Mouse (Mus musculus): ENCODE measurements around the gene Klhl10. TPM values are rescaled to one million over a fixed set of nuclear protein-coding genes. Genes with fewer than 3 reads are reported as not detected.

The Klhl10 gene
- polyA plus RNA-seq, 1 experiment from 2014 or later = 0.51 TPM

DNA sequence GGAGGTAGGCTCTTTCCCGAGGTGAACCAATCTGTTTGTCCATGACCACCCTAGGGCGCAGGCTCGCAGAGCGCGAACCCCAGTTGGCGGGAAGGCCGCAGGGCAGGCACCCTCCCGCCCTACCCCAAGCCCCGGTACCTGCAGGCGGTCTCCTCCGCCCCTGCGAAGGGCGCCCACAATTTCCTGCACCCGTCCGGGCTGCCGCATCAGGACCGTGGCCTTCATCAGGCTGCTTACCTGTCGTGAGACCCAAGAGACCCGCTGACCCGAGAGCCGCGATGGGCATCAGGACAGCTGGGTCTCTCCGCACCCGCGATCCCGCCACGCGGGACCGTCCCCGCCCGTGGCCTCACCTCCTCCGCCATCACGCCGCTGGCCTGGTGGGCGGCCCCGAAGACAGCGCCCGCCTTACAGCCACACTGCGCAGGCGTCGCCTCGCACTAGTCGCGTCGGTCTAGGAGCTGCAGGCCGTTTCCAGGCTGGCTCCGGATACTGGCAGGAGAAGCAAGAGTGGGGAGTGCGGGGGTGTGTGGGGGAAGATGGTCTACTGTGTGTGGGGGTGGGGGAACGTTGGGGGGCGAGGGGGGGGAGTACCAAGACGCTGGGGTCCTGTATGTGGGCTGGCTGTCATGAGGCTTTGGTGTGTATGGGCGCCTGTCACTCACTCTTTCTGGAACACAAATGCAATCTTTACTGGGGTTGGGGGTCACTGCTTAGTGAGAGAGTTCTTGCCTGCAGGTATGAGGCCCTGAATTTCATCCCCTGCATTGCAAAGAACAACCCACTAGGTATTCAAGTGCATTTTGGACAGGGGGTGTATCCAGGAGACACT is 810 bp upstream of the Klhl10 start:
- H3K4me3 ChIP-seq = peak overlapping the region; percentile 70
- no peaks in the 10 kb centered on the region for H3K9me3 ChIP-seq
- 2% methylated on average over 52 of the region's 52 CpGs for WGBS
- H3K27ac ChIP-seq = peak overlapping the region; percentile 90
- H3K4me1 ChIP-seq = peaks cover 28% of the 10 kb centered on the region
- peaks cover 34% of the 10 kb centered on the region for H3K36me3 ChIP-seq (replicated peaks)
- peak; percentile 72 for DNase-seq (ENCODE audit: extremely low spot score, low spot score)
- H3K27me3 ChIP-seq (ENCODE audit: poor library complexity, severe bottlenecking) = no peaks in the 10 kb centered on the region

DNA sequence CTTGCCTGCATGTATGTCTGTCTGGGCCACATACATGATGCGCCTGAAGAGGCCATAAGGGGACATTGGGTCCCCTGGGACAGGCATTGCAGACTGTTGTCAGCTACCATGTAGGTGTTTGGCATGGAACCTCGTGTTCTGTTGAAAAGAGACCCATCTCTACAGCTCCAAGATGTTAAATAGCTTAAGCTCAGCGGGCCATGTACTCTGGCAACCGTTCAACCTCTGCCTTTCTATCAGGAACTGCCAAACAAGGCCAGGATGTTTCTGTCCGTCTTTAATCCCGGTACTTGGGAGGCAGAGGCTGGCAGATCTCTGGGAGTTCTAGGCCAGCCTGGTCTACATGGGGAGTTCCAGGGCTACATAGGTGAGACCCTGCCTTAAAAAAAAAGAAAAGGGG is 908 bp downstream of the Klhl10 start:
- no peak for DNase-seq (ENCODE audit: extremely low spot score, low spot score)
- H3K9me3 ChIP-seq = no peaks in the 10 kb centered on the region
- WGBS = 92% methylated on average over 6 of the region's 6 CpGs
- H3K36me3 ChIP-seq (replicated peaks) = peaks cover 17% of the 10 kb centered on the region
- no peaks in the 10 kb centered on the region for H3K27me3 ChIP-seq (ENCODE audit: poor library complexity, severe bottlenecking)
- H3K4me3 ChIP-seq = no peak overlapping the region
- H3K4me1 ChIP-seq = peaks cover 24% of the 10 kb centered on the region
- H3K27ac ChIP-seq = no peak overlapping the region

DNA sequence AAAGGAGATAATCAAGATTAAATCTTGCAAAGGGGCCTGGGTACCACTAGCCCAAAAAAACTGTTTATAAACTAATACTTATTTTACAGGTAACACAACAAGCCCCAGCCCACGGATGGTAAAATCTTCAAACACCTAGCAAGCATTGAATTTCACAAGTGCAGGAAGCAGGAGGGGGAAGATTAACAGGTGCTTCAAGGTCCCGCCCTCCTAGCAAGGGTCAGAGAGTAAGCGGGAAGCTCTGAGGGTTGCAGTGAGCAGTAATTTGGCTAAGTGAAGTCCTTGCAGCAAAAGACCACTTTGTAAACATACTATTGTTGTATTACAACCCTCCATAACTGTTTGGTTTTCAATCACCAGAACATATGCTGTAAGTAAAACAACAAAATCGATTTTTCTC is 15.5 kb downstream of the Klhl10 start:
- WGBS = 88% methylated on average over 4 of the region's 4 CpGs

DNA sequence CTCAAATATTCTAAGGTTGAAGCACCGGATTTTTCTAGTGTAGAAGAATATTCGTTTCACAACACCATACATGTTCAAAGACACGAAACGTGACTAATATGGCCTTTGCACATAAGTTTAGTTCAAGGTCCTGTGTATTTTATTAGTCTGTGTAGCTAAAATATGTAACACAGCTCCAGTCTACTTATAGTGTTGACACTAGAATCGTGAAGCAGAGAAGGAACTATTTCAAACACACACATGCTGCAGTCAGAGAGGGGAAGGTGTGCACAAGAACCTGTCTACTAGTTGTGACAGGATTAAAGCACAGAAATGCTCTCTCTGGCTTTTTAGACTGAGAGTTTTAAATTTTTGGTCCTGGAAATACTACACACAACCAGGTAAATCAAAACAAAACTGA is 16.0 kb downstream of the Klhl10 start:
- WGBS = 94% methylated on average over 5 of the region's 5 CpGs
- H3K27me3 ChIP-seq (ENCODE audit: poor library complexity, severe bottlenecking) = no peaks in the 10 kb centered on the region
- no peaks in the 10 kb centered on the region for H3K4me1 ChIP-seq
- no peak overlapping the region for H3K4me3 ChIP-seq
- DNase-seq (ENCODE audit: extremely low spot score, low spot score) = no peak
- no peaks in the 10 kb centered on the region for H3K9me3 ChIP-seq
- peaks cover 73% of the 10 kb centered on the region for H3K36me3 ChIP-seq (replicated peaks)
- no peak overlapping the region for H3K27ac ChIP-seq

More for the DNA sequence above, 15.5 kb downstream of the Klhl10 start:
- no peaks in the 10 kb centered on the region for H3K4me1 ChIP-seq
- H3K27me3 ChIP-seq (ENCODE audit: poor library complexity, severe bottlenecking) = no peaks in the 10 kb centered on the region
- no peak overlapping the region for H3K4me3 ChIP-seq
- H3K9me3 ChIP-seq = peaks cover 2% of the 10 kb centered on the region; the same call in 1 of the 2 replicates
- no peak for DNase-seq (ENCODE audit: extremely low spot score, low spot score)
- H3K36me3 ChIP-seq (replicated peaks) = peaks cover 70% of the 10 kb centered on the region
- H3K27ac ChIP-seq = no peak overlapping the region

DNA sequence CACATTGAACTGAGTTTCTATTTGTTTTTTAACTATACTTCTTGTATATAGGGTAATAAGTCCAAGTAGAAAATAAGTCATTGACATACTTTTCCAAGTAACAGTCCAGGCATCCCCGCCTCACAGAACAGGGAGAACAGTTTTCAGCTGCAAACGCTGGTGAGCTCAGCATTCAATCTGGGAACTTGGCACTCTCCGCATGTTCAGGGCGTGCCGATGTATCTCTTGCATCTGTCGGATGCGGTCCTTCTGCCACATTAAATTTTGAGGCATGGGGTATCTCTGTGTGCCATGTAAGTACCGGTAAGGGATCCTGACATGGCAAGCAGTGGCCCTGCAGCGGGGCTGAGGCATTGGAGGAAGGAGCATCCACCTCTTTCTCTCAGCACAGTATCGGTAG is 21.0 kb downstream of the Klhl10 start:
- no peak for DNase-seq (ENCODE audit: extremely low spot score, low spot score)
- Histone ChIP-seq H3K36me3 (replicated peaks) (peaks cover 80% of the 10 kb centered on the region), H3K27ac (no peak overlapping the region), H3K27me3 (ENCODE audit: poor library complexity, severe bottlenecking) (no peaks in the 10 kb centered on the region), H3K4me1 (no peaks in the 10 kb centered on the region), H3K4me3 (no peak overlapping the region), H3K9me3 (no peaks in the 10 kb centered on the region)
- 95% methylated on average over 10 of the region's 10 CpGs for WGBS

DNA sequence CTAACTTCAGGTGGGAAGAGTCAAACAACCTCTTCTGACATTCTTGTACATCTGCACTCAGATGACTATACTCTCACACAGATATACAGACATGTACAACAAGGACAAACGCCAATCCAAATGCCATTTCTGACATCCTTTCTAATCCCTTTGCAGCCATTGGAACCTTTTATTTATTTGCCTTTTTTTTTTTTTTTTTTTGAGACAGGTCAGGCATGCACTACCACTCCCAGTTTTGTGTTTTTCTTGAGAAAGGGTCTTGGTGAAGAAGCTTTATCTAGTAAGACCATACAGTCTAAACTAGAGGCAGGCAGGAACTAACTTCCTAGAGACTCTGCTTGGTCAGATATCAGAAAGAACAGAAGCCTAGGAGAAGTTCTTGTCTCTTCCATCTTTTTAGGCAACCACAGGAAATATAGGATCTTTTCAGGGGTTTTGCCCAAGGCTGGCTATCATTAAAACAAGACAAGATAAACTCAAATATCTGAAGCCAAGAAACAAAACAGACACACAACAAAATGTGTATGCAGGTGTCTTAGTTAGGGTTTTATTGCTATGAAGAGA is 23.6 kb downstream of the Klhl10 start:
- Histone ChIP-seq H3K36me3 (replicated peaks) (peaks cover 85% of the 10 kb centered on the region), H3K4me1 (peaks cover 6% of the 10 kb centered on the region), H3K27me3 (ENCODE audit: poor library complexity, severe bottlenecking) (no peaks in the 10 kb centered on the region), H3K27ac (no peak overlapping the region), H3K9me3 (no peaks in the 10 kb centered on the region), H3K4me3 (no peak overlapping the region)
- DNase-seq (ENCODE audit: extremely low spot score, low spot score) = no peak
- WGBS = 91% methylated on average over 1 of the region's 1 CpGs

DNA sequence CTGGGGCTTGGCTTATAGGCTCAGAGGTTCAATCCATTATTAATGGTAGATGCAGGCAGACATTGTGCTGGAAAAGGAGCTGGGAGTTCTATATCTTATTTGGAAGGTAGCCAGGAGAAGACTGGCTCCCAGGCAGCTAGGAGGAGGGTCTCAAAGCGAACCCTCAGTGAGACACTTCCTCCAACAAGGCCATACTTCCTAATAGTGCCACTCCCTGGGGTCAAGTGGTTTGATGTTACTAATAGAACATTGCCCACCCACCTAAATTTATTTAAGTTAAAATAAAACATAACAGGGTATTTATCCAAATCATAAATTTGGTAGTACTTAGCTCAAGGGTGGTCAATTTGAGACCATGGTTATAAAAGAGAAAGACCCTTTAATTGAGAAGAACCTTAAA is 24.1 kb downstream of the Klhl10 start:
- no peak overlapping the region for H3K4me3 ChIP-seq
- H3K9me3 ChIP-seq = no peaks in the 10 kb centered on the region
- H3K4me1 ChIP-seq = peaks cover 12% of the 10 kb centered on the region
- no peak overlapping the region for H3K27ac ChIP-seq
- peaks cover 81% of the 10 kb centered on the region for H3K36me3 ChIP-seq (replicated peaks)
- no peaks in the 10 kb centered on the region for H3K27me3 ChIP-seq (ENCODE audit: poor library complexity, severe bottlenecking)
- DNase-seq (ENCODE audit: extremely low spot score, low spot score) = no peak
- WGBS = 86% methylated on average over 1 of the region's 1 CpGs

DNA sequence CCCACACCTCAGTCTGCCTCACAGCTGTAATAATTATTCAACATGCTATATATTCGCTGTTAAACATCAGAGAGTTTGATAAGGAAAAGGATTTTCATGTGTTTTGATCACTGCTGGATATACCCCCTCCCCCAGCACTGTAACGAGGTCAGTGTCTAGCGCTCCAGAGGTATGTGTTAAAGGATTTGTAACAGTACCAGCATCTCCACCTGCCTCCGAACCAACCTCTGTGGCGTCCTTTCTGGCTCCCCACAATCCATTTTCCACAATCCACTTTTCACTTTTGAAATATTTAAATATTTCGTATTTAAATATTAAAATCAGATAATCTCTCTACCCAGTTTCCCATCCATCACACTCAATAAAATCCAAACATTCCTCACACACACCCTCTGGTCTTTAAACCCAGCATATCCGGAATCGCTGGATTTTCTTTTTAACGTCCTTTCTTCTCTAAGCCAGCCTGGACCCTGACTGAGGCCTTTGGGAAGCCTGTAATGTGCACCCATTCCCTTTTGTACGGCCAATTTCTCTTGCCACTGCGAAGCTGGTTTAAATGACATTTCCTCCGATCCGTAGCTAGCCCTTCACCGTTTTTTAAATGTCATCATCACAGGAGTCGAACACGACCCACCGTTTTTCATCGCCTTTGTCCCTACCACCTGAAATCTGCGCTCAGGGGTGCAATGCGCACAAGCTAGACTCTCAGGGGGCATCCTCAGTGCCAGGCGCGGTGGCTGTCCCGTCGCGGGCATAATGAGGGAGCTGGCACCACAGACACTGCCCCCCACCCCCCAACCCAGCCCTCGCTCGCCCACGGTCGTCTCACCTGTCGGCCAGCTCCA is 29.9 kb downstream of the Klhl10 start:
- peaks cover 46% of the 10 kb centered on the region for H3K36me3 ChIP-seq (replicated peaks)
- no peak for DNase-seq (ENCODE audit: extremely low spot score, low spot score)
- H3K4me1 ChIP-seq = peaks cover 23% of the 10 kb centered on the region
- WGBS = 6% methylated on average over 30 of the region's 30 CpGs
- peak overlapping the region; percentile 99 for H3K4me3 ChIP-seq
- H3K27ac ChIP-seq = peak overlapping the region; percentile 94
- no peaks in the 10 kb centered on the region for H3K9me3 ChIP-seq
- no peaks in the 10 kb centered on the region for H3K27me3 ChIP-seq (ENCODE audit: poor library complexity, severe bottlenecking)

DNA sequence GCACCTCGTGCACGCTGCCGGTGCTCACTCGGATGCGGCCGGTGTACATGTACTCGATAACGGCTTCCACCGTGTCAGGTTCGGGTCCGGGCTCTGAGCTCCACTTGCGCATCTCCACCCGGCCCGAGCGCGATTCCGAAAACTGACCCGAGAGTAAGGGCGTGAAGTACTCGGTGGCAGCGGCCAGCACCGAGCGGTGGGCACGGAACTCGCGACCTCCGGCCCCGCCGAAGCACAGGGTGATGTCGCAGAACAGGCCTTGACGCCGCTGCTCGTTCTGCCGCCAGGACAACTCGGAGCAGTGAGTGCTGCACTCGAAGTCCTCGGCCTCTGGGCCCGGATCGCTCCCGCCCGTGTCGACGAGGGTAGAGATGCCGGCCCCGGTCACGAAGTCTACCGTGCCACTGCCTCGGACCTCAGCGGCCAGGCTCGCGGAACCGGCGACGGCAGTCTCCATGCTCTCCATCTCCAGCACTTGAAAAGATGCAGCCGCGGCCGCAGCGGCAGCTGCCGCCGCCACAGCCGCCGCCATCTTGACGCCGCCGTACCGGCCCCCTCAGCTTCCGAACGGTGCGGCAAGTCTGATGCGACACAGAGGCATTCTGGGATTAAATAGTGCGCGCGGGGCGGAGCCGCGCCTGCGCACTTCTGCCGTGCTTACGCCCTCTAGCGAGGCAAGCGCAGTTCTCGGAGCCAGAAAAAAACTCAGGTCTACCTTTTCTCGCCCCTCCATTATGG is 30.6 kb downstream of the Klhl10 start, which contains the start of gene Klhl11:
TSS of gene Klhl11 (minus strand) at position 545 of the 738 bp plus-strand sequence.
- H3K27ac ChIP-seq = peak within 1 kb of the TSS; percentile 94
- H3K4me1 ChIP-seq = peaks cover 23% of the 10 kb centered on the region
- peaks cover 47% of the 10 kb centered on the region for H3K36me3 ChIP-seq (replicated peaks)
- no peaks in the 10 kb centered on the region for H3K27me3 ChIP-seq (ENCODE audit: poor library complexity, severe bottlenecking)
- WGBS = under 1% methylated on average over 83 of the region's 83 CpGs
- H3K4me3 ChIP-seq = peak within 1 kb of the TSS; percentile 99
- DNase-seq (ENCODE audit: extremely low spot score, low spot score) = peak; percentile 93
- no peaks in the 10 kb centered on the region for H3K9me3 ChIP-seq

DNA sequence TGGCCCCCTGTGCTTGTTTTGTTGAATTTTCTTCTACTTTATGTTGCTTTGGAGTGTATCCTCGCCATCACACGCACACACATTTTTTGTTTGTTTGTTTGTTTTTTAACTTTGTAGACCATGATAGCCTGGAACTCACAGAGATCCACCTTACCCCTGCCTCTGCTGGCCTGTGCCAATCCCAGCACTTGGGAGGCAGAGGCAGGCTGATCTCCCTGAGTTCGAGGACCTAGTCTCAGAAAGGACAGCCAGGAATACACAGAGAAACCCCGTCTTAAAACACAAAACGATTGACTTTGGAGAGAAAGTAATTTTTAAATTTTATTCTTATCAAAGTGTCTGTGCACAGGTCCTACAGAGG is 31.2 kb downstream of the Klhl10 start:
- WGBS = 30% methylated on average over 5 of the region's 5 CpGs

DNA sequence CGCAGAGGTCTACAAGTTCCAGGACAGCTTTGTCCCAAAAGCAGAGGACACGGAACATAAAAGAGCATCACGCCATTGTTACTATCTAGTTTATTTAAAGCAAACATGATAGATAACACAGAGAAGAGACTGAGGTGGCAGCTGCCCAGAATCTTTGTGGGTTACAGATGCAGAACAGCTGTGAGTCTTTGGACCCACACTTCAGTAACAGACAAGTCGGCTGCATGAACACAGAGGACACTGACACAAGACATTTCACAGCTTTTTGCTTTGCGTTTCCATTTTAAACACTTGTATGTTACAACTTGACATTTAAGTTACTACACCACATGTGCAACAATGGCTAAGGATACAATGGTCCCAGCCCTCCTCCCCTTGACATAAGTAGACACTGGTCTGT is 34.6 kb downstream of the Klhl10 start:
- H3K27ac ChIP-seq = no peak overlapping the region
- DNase-seq (ENCODE audit: extremely low spot score, low spot score) = no peak
- no peak overlapping the region for H3K4me3 ChIP-seq
- H3K36me3 ChIP-seq (replicated peaks) = peaks cover 59% of the 10 kb centered on the region
- no peaks in the 10 kb centered on the region for H3K9me3 ChIP-seq
- peaks cover 7% of the 10 kb centered on the region for H3K4me1 ChIP-seq
- H3K27me3 ChIP-seq (ENCODE audit: poor library complexity, severe bottlenecking) = no peaks in the 10 kb centered on the region
- WGBS = 96% methylated on average over 5 of the region's 5 CpGs

More for the DNA sequence above, 31.2 kb downstream of the Klhl10 start:
- Histone ChIP-seq H3K27me3 (ENCODE audit: poor library complexity, severe bottlenecking) (no peaks in the 10 kb centered on the region), H3K27ac (peak overlapping the region; percentile 94), H3K9me3 (no peaks in the 10 kb centered on the region), H3K36me3 (replicated peaks) (peaks cover 47% of the 10 kb centered on the region), H3K4me3 (peak overlapping the region; percentile 99), H3K4me1 (peaks cover 23% of the 10 kb centered on the region)
- no peak for DNase-seq (ENCODE audit: extremely low spot score, low spot score)

DNA sequence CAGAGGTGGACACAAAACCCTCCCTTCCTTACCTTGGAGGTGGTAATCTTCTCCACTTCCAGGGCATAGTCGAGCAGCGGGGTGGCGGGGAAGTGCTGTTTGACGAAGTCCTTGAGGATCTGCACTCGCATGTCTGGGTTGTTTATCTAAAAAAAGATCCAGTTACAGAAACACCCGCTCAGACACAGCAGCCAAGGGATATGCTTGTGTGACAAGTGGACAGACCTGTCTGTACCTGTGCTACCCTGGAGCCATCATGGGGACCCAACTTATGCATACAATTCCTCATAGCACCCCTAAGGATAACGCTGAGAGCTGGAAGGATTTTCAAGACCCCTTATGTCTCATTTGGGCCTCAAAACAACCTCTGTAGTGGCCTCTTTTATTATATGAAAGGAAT is 37.4 kb downstream of the Klhl10 start:
- Histone ChIP-seq H3K9me3 (no peaks in the 10 kb centered on the region), H3K4me1 (no peaks in the 10 kb centered on the region), H3K27me3 (ENCODE audit: poor library complexity, severe bottlenecking) (no peaks in the 10 kb centered on the region), H3K4me3 (no peak overlapping the region), H3K36me3 (replicated peaks) (peaks cover 87% of the 10 kb centered on the region), H3K27ac (no peak overlapping the region)
- no peak for DNase-seq (ENCODE audit: extremely low spot score, low spot score)
- 89% methylated on average over 7 of the region's 7 CpGs for WGBS

Data from forebrain, embryonic 10.5 days (tissue).